Mouse (Mus musculus) MN1 (cell line): ENCODE results near the gene Bsg.

Source experiments
- DNase-seq: peaks from one replicate; pipeline ENCODE4 v3.0.0-alpha.2; 2016; ENCODE audit warnings: low spot score

Bsg gene

DNA sequence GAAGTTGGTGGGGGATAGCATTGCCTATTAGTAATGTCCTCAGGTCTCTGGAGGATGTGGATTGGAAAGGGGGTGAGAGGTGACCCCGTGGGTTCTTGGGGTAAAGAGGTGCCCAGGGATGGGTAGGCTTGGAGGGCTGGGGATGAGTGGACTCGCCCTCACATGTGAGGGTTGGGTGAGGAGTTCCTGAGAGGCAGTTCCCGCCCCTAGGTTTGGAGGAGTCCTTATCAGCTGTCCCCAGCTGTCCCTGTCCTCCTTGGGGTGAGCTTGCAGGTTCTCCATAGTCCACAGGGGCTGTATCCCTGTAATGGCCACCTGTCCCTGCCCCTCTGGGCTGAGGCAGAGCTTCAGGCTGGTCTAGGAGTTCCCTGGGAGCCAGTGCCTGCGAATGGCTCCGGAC, 1.7 kb downstream of the Bsg start:
- no peak for DNase-seq

DNA sequence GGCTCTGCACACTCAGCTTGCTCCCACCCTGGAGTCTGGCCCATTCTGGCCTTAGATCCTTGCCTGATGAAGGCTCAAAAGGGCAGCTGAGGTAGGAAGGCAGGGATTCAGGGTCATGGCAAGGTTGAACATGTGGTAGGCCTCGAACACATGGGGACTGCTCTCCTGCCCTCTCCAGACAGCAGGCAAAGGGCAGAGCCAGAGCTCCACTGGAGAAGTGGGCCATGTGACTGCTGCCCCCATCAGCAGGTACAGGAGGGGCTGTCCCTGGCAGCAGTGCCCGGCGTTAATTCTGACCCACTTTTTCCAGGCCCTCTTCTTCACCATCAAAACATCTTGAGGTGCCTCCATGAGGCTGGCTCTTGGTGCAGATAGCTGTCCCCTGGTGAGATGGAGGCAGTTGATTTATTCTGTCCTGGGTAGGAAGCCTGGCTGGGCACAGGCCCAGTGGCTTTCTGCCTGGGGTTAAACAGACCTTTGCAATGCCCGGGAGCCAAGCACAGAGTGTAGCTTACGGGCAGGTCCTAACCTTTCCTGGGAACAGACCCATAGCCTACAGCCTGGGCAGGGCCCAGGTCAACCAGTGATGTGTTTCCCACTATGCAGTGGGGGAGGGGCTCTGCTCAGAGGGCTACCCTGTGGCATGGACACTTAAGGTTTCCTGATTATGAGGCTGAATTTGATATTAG, 2.3 kb downstream of the Bsg start:
- DNase-seq, result no peak

DNA sequence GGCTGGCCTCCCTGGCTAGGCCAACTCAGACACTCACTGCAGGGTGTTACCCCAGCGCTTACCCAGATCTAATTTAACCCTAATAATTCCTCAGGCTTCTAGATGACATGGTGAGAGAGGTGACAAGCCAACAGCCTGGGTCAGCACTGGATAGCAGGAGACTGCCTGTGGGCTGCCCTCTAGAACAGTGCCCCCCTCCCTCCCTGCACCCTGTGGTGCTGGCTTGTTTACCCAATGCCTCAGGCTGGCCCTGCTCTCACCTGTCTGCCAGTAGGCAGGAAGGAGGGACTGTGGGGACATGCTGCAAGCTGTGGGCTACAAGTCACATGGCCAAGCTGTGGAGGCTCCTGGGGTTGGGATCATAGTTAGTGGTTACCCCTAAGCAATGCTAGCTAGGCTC, 2.9 kb downstream of the Bsg start:
- no peak for DNase-seq

DNA sequence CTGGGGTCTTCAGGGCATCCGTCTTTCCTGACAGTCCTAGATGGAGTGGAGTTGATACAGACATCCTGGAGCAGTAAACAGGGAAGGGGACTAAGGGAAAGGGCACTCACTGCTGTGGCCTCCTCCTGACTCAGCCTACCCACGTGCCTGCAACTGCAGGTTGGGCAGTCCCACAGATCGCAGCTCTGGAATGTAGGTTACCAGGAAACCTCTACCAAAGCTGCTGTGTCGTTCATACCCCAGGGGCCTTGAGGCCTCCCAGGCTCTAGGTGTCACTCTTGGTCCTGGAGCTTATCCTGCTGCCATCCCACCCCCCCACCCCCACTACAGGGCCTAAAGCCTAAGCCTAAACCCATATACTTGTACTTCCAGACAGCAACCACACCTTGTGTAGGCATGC, 3.5 kb downstream of the Bsg start:
- DNase-seq, result no peak

DNA sequence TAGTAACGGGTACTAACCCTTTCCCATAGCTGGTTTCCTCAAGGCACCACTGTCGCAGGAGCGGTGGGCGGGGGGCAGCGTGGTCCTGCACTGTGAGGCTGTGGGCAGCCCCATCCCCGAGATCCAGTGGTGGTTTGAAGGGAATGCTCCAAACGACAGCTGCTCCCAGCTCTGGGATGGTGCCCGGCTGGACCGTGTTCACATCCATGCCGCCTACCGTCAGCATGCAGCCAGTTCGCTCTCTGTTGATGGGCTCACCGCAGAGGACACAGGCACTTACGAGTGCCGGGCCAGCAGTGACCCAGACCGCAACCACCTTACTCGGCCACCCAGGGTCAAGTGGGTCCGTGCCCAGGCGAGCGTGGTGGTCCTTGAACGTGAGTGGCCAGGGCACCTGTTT, 4.4 kb downstream of the Bsg start:
- DNase-seq, result no peak

DNA sequence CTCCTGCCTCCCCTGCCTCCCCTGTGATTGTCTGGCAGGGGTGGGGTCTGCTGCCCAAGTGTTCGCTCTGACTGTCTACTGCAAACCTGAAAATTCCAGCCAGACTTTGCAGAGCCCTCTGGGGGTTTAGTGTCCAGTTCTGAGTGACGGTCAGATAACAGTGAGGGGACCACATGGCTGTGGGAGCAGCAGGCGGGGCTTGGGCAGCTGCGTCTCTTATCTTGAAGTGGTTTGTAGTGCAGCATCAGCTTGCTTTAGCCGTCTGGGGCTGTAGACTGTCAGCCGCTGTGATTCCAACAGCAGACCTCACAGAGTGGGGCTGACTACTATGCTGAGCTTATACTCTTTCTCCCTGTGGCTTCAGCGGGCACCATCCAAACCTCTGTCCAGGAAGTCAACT, 5.0 kb downstream of the Bsg start:
- peak; percentile 63 for DNase-seq

DNA sequence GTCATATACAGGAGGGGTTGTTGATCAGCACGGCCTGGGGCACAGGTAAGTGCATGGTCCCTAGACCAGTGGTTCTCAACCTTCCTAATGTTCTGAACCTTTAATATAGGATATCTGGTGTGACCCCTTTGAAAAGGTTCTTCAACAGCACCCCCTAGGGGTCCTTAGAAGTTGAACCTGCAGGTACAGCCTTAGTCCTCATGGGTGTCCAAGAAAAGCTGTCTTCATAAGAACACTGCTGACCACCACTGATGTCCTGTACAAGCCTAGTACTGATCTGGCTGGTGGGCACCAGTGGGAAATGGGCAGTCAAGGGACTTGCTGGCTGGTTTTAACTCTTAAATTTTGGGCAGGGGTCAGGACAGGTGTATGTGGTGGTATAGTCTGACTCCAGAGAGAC, 7.7 kb downstream of the Bsg start:
- DNase-seq, result peak; percentile 71

DNA sequence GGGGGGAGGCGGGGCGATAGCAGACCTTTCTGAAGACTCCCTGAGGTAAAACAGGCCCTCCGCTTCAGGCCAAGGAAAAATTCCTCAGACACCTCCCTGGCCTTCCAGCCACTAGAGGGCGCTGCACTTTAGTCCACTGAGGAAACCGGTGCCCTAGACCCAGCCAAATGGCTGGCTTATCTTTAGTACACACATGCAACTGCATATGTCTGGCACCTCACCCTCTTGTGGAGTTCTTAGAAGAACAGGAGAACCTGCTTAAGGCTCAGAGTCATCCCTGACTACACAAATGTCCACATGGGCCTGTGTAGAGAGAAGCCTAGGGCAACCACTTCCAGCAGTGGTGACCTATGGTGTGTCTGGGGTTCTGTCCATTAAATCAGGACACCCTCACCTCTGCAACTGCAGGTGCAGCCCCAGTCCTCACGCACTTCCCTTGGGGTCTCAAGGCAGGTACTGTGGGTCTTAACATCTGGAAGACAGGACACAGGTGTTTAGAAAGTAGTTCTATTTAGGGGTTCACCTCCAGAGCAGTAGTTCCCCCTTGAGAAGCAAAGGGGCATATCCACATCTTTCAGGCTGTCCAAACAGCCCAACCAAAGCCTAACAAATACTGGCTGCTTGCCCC, 8.3 kb downstream of the Bsg start:
- peak; percentile 93 for DNase-seq

DNA sequence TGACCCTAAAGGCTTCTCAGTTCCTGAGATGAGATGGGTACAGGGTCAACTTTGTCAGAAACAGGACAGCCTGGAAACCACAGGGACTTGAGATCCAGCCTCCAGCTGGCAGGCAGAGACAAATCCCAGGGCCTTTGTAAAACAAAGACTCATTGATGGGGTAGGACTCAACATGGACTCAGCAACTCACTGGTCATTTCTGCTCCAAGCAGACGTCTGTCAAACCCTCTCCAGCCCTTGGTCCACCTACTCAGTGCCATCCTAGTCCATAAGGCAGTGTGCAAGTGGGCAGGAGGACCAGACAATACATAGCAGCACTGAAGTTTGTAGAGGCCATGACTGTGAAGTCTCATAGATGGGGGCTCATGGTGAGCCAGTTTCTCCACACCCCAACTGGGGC, 8.9 kb downstream of the Bsg start:
- DNase-seq, result no peak

DNA sequence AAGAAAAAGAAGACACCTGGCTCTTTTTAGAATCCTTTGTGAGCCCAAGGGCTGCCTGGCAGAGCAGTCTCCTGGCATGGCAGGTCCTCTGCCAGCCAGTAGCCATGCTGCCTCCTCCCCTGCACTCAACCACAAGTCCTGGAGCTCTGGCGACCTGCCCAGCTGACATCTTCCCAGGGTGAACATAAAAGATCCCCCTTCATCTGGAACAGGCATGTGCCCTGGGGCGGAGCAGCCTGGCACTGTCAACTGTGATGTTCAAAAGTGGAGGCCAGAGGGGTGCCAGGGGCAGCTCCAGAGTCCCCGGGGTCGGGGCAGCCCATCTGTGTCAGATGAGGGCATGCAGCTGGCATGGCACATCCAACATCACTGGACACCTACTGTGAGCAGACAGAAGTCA, 10.7 kb downstream of the Bsg start:
- peak; percentile 89 for DNase-seq

DNA sequence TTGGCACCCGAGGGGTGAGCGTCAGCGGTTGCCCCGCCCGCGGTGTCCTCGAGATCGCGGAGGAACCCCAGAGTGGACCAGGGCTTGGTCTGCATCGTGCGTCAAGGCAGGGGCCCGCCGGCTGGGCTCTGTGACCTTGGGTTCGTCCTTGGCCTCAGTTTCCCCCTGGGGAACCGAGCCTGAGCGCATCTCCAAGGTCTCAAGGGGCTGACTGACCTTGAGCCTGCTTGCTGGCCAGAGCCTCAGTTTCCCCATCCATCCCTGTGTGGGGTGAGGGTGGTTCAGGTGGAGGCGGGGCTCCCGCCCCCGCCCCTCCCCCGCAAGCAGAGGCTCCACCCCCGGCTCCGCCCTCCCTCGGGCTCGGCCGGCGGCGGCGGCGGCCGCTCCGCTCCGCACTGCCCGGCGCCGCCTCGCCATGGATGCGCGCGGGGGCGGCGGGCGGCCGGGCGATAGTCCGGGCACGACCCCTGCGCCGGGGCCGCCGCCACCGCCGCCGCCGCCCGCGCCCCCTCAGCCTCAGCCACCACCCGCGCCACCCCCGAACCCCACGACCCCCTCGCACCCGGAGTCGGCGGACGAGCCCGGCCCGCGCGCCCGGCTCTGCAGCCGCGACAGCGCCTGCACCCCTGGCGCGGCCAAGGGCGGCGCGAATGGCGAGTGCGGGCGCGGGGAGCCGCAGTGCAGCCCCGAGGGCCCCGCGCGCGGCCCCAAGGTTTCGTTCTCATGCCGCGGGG, 12.1 kb downstream of the Bsg start, which contains the start of gene Hcn2:
Gene Hcn2, plus strand, starts transcription at position 381 of the 734 bp plus-strand sequence.
- peak; percentile 62 for DNase-seq

DNA sequence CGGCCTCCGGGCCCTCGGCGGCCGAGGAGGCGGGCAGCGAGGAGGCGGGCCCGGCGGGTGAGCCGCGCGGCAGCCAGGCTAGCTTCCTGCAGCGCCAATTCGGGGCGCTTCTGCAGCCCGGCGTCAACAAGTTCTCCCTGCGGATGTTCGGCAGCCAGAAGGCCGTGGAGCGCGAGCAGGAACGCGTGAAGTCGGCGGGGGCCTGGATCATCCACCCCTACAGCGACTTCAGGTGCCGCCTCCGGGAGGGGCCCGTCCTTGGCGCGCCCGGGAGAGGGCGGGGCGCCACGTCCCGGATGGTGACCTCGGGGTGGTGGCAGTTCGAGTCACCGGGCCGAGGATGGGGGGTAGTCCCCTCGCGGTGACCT, 12.7 kb downstream of the Bsg start:
- DNase-seq, result peak; percentile 75

DNA sequence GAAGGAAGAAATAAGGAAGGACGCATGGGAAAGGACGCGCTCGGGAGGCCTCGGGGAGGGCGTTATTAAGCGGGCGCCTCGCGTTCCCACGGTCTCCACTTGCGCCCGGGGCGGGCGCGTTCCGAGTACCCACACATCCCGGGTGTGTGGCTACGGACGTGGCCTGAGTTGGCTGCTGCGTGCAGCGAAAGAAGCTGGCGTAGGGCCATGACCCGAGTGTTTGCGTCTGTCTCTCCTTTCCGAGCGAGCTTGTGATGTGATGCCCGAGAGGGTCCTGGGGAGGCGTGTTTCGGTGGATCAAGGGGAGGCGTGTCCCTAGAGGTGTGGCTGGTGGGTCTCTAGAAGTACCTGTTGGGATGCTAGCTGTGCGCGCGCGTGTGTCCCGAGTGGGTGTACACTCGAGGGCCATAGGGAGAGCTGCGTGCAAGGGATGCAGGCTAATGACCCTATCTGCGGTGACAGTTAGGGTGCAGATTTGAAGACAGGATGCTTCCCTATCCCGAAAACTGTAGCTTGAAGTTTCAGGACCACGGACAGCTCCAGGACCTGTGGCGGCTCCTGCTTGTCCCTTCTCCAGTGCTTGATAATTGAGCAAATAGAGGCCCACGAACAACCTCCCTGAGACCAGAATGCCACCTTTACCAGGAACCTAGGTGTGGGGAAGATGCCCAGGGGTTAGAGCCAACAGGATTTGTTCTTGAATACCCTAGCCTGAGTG, 13.5 kb downstream of the Bsg start:
- peak; percentile 62 for DNase-seq

DNA sequence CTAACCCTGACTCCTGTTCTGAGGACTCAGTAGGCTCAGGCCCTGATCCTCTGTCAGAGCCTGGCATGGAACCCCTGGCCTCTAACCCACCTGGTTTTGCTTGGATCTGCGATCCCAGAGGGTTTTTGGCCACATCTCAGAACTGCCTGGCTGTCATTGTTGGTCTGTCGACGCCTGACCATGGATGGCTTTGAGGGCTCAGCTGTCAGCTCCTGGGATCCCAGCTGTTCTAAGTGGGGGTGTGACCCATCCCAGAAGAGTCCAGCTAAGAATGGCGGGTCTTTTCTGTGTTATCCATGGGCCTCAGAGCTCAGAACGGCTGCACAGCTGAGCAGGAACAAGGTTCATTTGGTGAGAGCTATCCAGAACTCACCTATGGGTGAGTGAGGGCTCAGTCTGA, 16.8 kb downstream of the Bsg start:
- no peak for DNase-seq

DNA sequence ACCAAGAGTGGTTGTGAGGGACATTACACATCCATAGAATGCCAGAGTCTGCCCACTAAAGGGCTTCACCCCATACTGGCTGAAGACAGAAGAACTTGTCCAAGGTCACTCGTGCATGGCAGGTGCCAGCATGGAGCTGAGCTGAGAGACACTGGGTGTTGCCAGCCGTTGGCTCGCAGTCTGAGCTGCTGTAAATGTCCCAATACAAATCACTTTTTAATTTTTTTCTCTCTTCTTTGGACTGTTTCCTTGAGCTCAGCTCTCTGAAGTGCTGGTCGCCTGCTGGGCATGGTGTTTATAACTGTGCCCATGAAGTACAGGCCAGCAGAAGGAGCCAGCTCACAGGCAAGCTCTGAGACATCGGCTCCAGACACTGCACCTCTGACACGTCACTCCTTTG, 18.8 kb downstream of the Bsg start:
- DNase-seq, result no peak

DNA sequence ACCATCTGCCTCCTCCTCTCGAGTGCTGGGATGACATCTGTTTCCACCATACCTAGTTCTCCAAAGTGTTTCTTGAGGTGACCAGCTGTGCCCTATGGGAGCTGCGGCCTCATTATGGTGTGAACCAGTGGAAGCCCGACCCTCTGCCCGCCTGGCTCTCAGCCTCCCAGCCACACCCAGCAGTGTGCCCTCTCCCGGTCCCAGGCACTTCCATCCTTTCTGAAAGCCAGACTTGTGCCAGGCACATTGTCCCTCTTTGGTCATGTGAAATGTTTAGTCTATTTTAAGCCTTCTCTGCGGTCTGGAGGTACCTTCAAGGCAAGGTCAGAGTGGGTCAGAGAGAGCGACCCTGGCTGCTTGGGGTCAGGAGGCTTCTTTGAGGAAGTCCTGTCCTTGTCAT, 19.4 kb downstream of the Bsg start:
- no peak for DNase-seq

DNA sequence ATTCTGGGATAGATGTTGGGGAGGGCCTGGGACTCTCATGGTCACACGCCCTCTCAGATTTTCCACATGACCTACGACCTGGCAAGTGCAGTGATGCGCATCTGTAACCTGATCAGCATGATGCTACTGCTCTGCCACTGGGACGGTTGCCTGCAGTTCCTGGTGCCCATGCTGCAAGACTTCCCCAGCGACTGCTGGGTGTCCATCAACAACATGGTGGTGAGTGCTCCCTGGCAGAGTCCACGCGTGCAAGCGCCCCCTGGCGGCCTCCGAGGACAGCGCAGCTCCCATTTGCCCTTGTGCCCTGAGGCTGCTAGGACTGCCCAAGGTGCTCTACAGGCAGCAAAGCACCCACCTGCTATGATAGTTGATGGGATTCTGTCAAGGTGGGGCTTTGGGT, 21.8 kb downstream of the Bsg start:
- DNase-seq, result peak; percentile 74

DNA sequence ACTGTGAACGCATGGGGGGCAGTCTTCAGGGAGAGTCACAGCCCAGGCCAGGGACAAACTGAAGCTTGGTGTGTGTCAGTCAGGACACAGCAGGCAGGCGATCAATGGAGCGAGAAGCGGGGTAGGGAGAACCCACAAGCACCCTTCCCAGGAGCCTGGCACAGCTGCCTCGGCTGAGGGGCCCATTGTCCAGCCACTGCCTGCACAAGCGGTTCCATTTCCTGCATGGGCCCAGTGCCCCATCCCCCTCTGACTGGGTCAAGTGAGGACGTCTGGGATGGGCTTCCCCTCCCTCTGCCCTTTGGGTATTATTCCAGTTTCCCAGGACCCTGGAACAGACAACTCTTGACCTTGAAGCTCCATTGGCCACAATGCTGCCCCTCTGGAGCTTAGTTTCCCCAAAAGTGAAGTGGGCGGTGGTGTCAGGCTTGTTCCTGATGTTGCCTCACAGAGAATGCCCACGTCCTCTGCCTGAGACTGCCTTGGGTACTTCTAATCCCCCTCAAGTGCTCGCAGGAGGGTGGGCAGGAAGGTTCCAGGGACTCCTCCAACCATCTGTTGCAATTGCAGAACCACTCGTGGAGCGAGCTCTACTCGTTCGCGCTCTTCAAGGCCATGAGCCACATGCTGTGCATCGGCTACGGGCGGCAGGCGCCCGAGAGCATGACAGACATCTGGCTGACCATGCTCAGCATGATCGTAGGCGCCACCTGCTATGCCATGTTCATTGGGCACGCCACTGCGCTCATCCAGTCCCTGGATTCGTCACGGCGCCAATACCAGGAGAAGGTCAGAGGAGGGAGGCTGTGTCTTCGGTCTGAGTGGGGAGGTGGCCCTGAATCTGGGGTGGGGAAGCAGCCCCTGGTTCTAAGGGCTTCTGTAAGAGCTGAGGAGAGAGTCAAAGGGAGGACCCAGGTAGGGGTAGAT, 24.3 kb downstream of the Bsg start:
- DNase-seq, result no peak

DNA sequence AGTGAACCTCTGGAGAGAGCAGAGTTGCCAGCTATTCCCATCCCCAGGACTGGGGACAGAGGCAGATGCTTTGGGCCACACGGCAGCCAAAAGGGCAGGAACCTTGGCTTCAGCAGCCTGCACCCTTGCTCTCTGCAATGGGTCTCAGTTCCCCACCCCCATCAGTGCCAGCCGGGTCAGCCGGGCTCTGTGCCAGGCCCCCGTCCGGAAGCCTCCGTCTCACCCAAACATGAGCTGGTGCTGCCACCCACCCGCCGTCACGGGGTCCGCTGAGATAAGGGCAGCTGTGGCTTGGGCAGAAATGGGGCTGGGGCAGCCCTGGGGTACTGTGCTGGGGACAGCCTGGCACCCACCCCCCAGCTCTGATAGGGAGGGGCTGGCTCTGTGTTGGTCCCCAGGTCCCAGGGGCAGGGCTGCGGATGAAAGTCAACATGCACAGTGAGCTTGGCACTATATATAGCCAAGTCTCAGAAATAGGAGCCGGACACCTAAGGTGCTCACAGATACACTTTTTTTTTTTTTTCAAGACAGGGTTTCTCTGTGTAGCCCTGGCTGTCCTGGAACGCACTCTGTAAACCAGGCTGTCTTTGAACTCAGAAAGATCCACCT, 25.2 kb downstream of the Bsg start:
- DNase-seq, result peak; percentile 75

DNA sequence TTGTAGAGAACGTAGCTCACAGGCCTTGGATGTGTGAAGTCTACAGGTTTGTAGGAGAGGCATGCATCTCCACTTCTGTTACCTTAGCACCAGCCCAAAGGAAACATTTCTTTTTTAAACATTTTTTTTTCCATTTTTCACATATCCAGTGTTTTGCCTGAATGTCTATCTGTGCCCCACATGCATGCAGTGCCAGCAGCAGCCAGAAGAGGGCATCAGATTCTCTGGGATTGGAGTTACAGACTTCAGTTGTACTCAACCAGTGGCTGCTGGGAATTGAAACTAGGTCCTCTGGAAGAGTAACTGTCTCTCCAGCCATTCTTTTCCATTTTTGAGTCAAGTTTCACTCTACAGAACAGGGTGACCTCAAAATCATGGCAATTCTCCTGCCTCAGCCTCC, 28.2 kb downstream of the Bsg start:
- DNase-seq, result no peak

DNA sequence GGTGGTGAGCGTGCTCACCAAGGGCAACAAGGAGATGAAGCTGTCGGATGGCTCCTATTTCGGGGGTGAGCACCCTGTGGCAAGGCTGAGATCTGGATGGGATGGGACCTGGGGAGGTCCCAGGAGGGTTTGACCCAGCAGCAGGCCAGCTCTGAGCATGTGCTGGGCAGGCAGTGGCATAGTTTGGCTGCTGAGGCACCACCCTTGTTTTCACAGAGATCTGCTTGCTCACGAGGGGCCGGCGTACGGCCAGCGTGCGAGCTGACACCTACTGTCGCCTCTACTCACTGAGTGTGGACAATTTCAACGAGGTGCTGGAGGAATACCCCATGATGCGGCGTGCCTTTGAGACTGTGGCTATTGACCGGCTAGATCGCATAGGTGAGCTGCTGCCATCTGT, 29.6 kb downstream of the Bsg start:
- DNase-seq, result no peak
